ENCODE assay signal across 13 mouse cellular contexts in genomic region chr17:46139872-46140271, GRCm38 (mm10).
"Had no signal": no experiment of that assay in that cellular context is flagged by ENCODE, and none has a peak within 500 bp of the region (broad histone marks: within the 10 kb centered on the region; RNA-seq: fewer than 3 reads in every experiment).

No protein-coding gene starts in this region.

- H3K27ac ChIP-seq: left cerebral cortex, adult 2 months; limb, embryonic 15.5 days; liver, embryonic 14.5 days; midbrain, embryonic 12.5 days; neural tube, embryonic 15.5 days had no signal

- H3K4me3 ChIP-seq: left cerebral cortex, adult 2 months; limb, embryonic 15.5 days; megakaryocyte, embryonic 14.5 days; midbrain, embryonic 12.5 days; myocyte; neural tube, embryonic 15.5 days had no signal

- H3K9ac ChIP-seq: limb, embryonic 15.5 days; liver, embryonic 14.5 days; midbrain, embryonic 12.5 days; neural tube, embryonic 15.5 days had no signal

- H3K27me3 ChIP-seq: limb, embryonic 15.5 days; megakaryocyte, embryonic 14.5 days; midbrain, embryonic 12.5 days; neural tube, embryonic 15.5 days had no signal

- H3K9me3 ChIP-seq: limb, embryonic 15.5 days; megakaryocyte, embryonic 14.5 days; midbrain, embryonic 12.5 days; neural tube, embryonic 15.5 days had no signal

- DNase-seq: kidney, adult 8-10 months; kidney, postnatal 25 days; lung, adult 18-20 months; right cerebral cortex, adult 18-20 months; thymus, postnatal 14 days had no signal

- ATAC-seq: intestine, embryonic 16.5 days had no signal
